8 mouse cellular contexts compared by ENCODE assay signal in the genomic region with DNA sequence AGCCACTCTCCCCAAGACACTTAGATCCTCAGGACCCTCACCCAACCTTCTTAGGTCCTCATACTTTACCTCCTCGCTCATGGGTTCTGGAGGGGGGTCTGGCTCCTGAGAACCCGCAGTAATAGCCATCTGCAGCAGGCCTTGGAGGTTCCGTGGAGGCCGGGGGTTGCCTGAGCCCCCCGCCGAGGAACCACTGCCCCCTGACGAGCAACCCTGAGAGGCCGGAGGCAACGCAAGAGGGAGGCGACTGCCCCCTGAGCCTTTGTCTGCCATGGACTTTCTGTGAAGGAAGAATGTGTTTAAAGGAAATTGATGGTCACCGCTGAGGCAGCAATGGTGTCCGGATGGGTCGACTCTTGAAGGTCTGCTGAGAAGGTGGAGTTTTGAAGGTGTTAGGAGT. TPM values are rescaled to one million over a fixed set of nuclear protein-coding genes. Genes with fewer than 3 reads are reported as not detected.
DNase-seq lines count a peak whose midpoint lies in the region; ATAC-seq and TF ChIP-seq lines count a peak whose summit lies in the region.

No protein-coding gene starts in this region.

- no peaks in the 10 kb centered on the region for H3K9me3 ChIP-seq in lung, embryonic 15.5 days
- H3K9me3 ChIP-seq in forebrain, embryonic 10.5 days: no peaks in the 10 kb centered on the region
- H3K9me3 ChIP-seq in intestine, postnatal 0 days (ENCODE audit: control insufficient read depth): no peaks in the 10 kb centered on the region
- H3K9me3 ChIP-seq in neural tube, embryonic 15.5 days (replicated peaks): no peaks in the 10 kb centered on the region

- peak overlapping the region; percentile 95 for H3K4me2 ChIP-seq in lung, embryonic 15.5 days
- H3K4me2 ChIP-seq in intestine, postnatal 0 days (replicated peaks; ENCODE audit: low read depth): peak overlapping the region; percentile 89
- H3K4me2 ChIP-seq in neural tube, embryonic 15.5 days: peak overlapping the region; percentile 81

- H3K27me3 ChIP-seq in lung, embryonic 15.5 days: no peaks in the 10 kb centered on the region
- no peaks in the 10 kb centered on the region for H3K27me3 ChIP-seq in forebrain, embryonic 10.5 days (ENCODE audit: poor library complexity, severe bottlenecking)
- H3K27me3 ChIP-seq in intestine, postnatal 0 days (replicated peaks; ENCODE audit: control insufficient read depth, insufficient read depth, low read length): no peaks in the 10 kb centered on the region
- H3K27me3 ChIP-seq in neural tube, embryonic 15.5 days (replicated peaks): no peaks in the 10 kb centered on the region

- 0 out of 2 replicates have a peak, but pooled peaks have one; percentile 5 for TF ChIP-seq CTCF in intestine, postnatal 0 days (IDR thresholded peaks at IDR 0.05; ENCODE audit: low read depth)

- H3K4me3 ChIP-seq in lung, embryonic 15.5 days: peak overlapping the region; percentile 97
- H3K4me3 ChIP-seq in forebrain, embryonic 10.5 days: peak overlapping the region; percentile 90
- peak overlapping the region; percentile 85 for H3K4me3 ChIP-seq in intestine, postnatal 0 days (ENCODE audit: low read depth, low read length)
- peak overlapping the region; percentile 87 for H3K4me3 ChIP-seq in neural tube, embryonic 15.5 days (replicated peaks)

- peak overlapping the region; percentile 57 for H3K9ac ChIP-seq in lung, embryonic 15.5 days
- peak overlapping the region; percentile 57 for H3K9ac ChIP-seq in intestine, postnatal 0 days (ENCODE audit: low read depth, low read length)
- H3K9ac ChIP-seq in neural tube, embryonic 15.5 days (replicated peaks): peak overlapping the region; percentile 68

- intact Hi-C loops in gastrocnemius, postnatal 14 days (cut with DNase I; ENCODE audit: low total_unique reads): no loop called here

- H3K27ac ChIP-seq in lung, embryonic 15.5 days: peak overlapping the region; percentile 76
- peak overlapping the region; percentile 86 for H3K27ac ChIP-seq in forebrain, embryonic 10.5 days
- H3K27ac ChIP-seq in intestine, postnatal 0 days (ENCODE audit: low read depth, low read length): no peak overlapping the region
- H3K27ac ChIP-seq in neural tube, embryonic 15.5 days (replicated peaks): peak overlapping the region; percentile 82

- 0 out of 2 replicates have a peak, but pooled peaks have one; percentile 0 for ATAC-seq in lung, embryonic 15.5 days (ENCODE audit: borderline replicate concordance, extremely low read depth, low FRiP score, low TSS enrichment)
- ATAC-seq in intestine, postnatal 0 days: 0 out of 2 replicates have a peak, but pooled peaks have one; percentile 0
- ATAC-seq in neural tube, embryonic 15.5 days (ENCODE audit: low FRiP score): peak; percentile 3; the same call in 1 of the 2 replicates
- no peak for ATAC-seq in granulocyte monocyte progenitor cell, adult 5-6 weeks (replicated peaks; ENCODE audit: poor library complexity, severe bottlenecking)

- H3K4me1 ChIP-seq in lung, embryonic 15.5 days: peaks cover 7% of the 10 kb centered on the region
- peaks cover 13% of the 10 kb centered on the region for H3K4me1 ChIP-seq in forebrain, embryonic 10.5 days
- H3K4me1 ChIP-seq in intestine, postnatal 0 days (replicated peaks; ENCODE audit: control insufficient read depth, insufficient read depth, low read length): no peaks in the 10 kb centered on the region; the same call in 1 of the 2 replicates
- H3K4me1 ChIP-seq in neural tube, embryonic 15.5 days: peaks cover 21% of the 10 kb centered on the region

- peaks cover 22% of the 10 kb centered on the region for H3K36me3 ChIP-seq in lung, embryonic 15.5 days
- H3K36me3 ChIP-seq in forebrain, embryonic 10.5 days (replicated peaks): peaks cover 32% of the 10 kb centered on the region
- H3K36me3 ChIP-seq in intestine, postnatal 0 days (ENCODE audit: control insufficient read depth, insufficient read depth): peaks cover 15% of the 10 kb centered on the region; the same call in 1 of the 2 replicates
- H3K36me3 ChIP-seq in neural tube, embryonic 15.5 days: peaks cover 23% of the 10 kb centered on the region

- WGBS in lung, embryonic 15.5 days: 4% methylated on average over 13 of the region's 13 CpGs
- under 1% methylated on average over 13 of the region's 13 CpGs for WGBS in forebrain, embryonic 10.5 days
- WGBS in intestine, postnatal 0 days: 4% methylated on average over 13 of the region's 13 CpGs
- under 1% methylated on average over 13 of the region's 13 CpGs for WGBS in neural tube, embryonic 15.5 days

- DNase-seq in lung, postnatal 10 days: no peak
- no peak for DNase-seq in forebrain, embryonic 10.5 days (ENCODE audit: extremely low spot score, low spot score)
- no peak for DNase-seq in gastrocnemius, postnatal 14 days
- DNase-seq in frontal cortex, adult 2 months (ENCODE audit: extremely low spot score in 1 of 2, low spot score in 1 of 2): no peak

RNA-seq across cellular contexts. Expression of gene Hspbp1, which starts 0.7 kb away (rescaled TPM):
- polyA plus RNA-seq in lung, embryonic 15.5 days (2015; fragmentation: Nextera tagmentation; extraction: Ambion mirVana): 99.4 and 99.6 TPM in 2 replicates
- polyA plus RNA-seq in forebrain, embryonic 10.5 days (2016; fragmentation: Nextera tagmentation; extraction: Ambion mirVana): 135 and 137 TPM in 2 replicates
- polyA plus RNA-seq in intestine, postnatal 0 days (2015; fragmentation: Nextera tagmentation; extraction: Ambion mirVana): 43.3 and 45.6 TPM in 2 replicates
- 156 and 173 TPM in 2 replicates for polyA plus RNA-seq in neural tube, embryonic 15.5 days (2015; fragmentation: Nextera tagmentation; extraction: Ambion mirVana)
- total RNA-seq in gastrocnemius, postnatal 14 days (2021): 10 to 100 TPM; 19.7 to 20.3 TPM
- polyA plus RNA-seq in frontal cortex, adult 2 months (2012; rRNA removed): 98.4 and 107 TPM in 2 replicates
- total RNA-seq in granulocyte monocyte progenitor cell, adult 5-6 weeks (2014; fragmentation: Nextera tagmentation): 29.3 and 30.7 TPM in 2 replicates
- total RNA-seq in granulocyte monocyte progenitor cell, adult 5-6 weeks (2017): 21.9 and 23.7 TPM in 2 replicates

RNA-seq across cellular contexts. Expression of gene Brsk1, which starts 6.2 kb away (rescaled TPM):
- 0.87 and 1.1 TPM in 2 replicates for polyA plus RNA-seq in lung, embryonic 15.5 days (2015; fragmentation: Nextera tagmentation; extraction: Ambion mirVana)
- polyA plus RNA-seq in forebrain, embryonic 10.5 days (2016; fragmentation: Nextera tagmentation; extraction: Ambion mirVana): 2.2 TPM in 2 replicates
- 0.89 and 0.98 TPM in 2 replicates for polyA plus RNA-seq in intestine, postnatal 0 days (2015; fragmentation: Nextera tagmentation; extraction: Ambion mirVana)
- polyA plus RNA-seq in neural tube, embryonic 15.5 days (2015; fragmentation: Nextera tagmentation; extraction: Ambion mirVana): 6.5 and 6.8 TPM in 2 replicates
- total RNA-seq in gastrocnemius, postnatal 14 days (2021): 1 to 10 TPM; 1.8 to 2.3 TPM
- polyA plus RNA-seq in frontal cortex, adult 2 months (2012; rRNA removed): 244 and 251 TPM in 2 replicates
- not detected in 2 replicates for total RNA-seq in granulocyte monocyte progenitor cell, adult 5-6 weeks (2014; fragmentation: Nextera tagmentation)
- total RNA-seq in granulocyte monocyte progenitor cell, adult 5-6 weeks (2017): not detected in 2 replicates

RNA-seq across cellular contexts. Expression of gene Ppp6r1, which starts 25.4 kb away (rescaled TPM):
- 9.0 and 9.2 TPM in 2 replicates for polyA plus RNA-seq in lung, embryonic 15.5 days (2015; fragmentation: Nextera tagmentation; extraction: Ambion mirVana)
- 8.0 and 9.2 TPM in 2 replicates for polyA plus RNA-seq in forebrain, embryonic 10.5 days (2016; fragmentation: Nextera tagmentation; extraction: Ambion mirVana)
- 4.7 and 5.8 TPM in 2 replicates for polyA plus RNA-seq in intestine, postnatal 0 days (2015; fragmentation: Nextera tagmentation; extraction: Ambion mirVana)
- 8.3 and 8.9 TPM in 2 replicates for polyA plus RNA-seq in neural tube, embryonic 15.5 days (2015; fragmentation: Nextera tagmentation; extraction: Ambion mirVana)
- 10 to 100 TPM; 44.2 to 45.0 TPM for total RNA-seq in gastrocnemius, postnatal 14 days (2021)
- polyA plus RNA-seq in frontal cortex, adult 2 months (2012; rRNA removed): 128 and 129 TPM in 2 replicates
- 134 and 148 TPM in 2 replicates for total RNA-seq in granulocyte monocyte progenitor cell, adult 5-6 weeks (2014; fragmentation: Nextera tagmentation)
- 142 and 146 TPM in 2 replicates for total RNA-seq in granulocyte monocyte progenitor cell, adult 5-6 weeks (2017)

RNA-seq across cellular contexts. Expression of gene Tmem150b, which starts 40.8 kb away (rescaled TPM):
- polyA plus RNA-seq in lung, embryonic 15.5 days (2015; fragmentation: Nextera tagmentation; extraction: Ambion mirVana): 0.07 and 0.10 TPM in 2 replicates
- 0.11 and 0.20 TPM in 2 replicates for polyA plus RNA-seq in forebrain, embryonic 10.5 days (2016; fragmentation: Nextera tagmentation; extraction: Ambion mirVana)
- polyA plus RNA-seq in intestine, postnatal 0 days (2015; fragmentation: Nextera tagmentation; extraction: Ambion mirVana): 20.7 and 21.5 TPM in 2 replicates
- polyA plus RNA-seq in neural tube, embryonic 15.5 days (2015; fragmentation: Nextera tagmentation; extraction: Ambion mirVana): 0.13 and 0.14 TPM in 2 replicates
- under 1 TPM in 1 of 2 experiments, not detected in 1; 0.12 TPM for total RNA-seq in gastrocnemius, postnatal 14 days (2021)
- 0.13 and 0.14 TPM in 2 replicates for polyA plus RNA-seq in frontal cortex, adult 2 months (2012; rRNA removed)
- total RNA-seq in granulocyte monocyte progenitor cell, adult 5-6 weeks (2014; fragmentation: Nextera tagmentation): 32.7 and 33.4 TPM in 2 replicates
- total RNA-seq in granulocyte monocyte progenitor cell, adult 5-6 weeks (2017): 13.5 and 18.5 TPM in 2 replicates

RNA-seq across cellular contexts. Expression of gene Tmem86b, which starts 53.0 kb away (rescaled TPM):
- polyA plus RNA-seq in lung, embryonic 15.5 days (2015; fragmentation: Nextera tagmentation; extraction: Ambion mirVana): 0.76 and 1.00 TPM in 2 replicates
- 1.6 and 2.1 TPM in 2 replicates for polyA plus RNA-seq in forebrain, embryonic 10.5 days (2016; fragmentation: Nextera tagmentation; extraction: Ambion mirVana)
- polyA plus RNA-seq in intestine, postnatal 0 days (2015; fragmentation: Nextera tagmentation; extraction: Ambion mirVana): 25.1 and 31.4 TPM in 2 replicates
- polyA plus RNA-seq in neural tube, embryonic 15.5 days (2015; fragmentation: Nextera tagmentation; extraction: Ambion mirVana): 1.7 and 2.3 TPM in 2 replicates
- 1 to 10 TPM; 2.1 to 3.1 TPM for total RNA-seq in gastrocnemius, postnatal 14 days (2021)
- polyA plus RNA-seq in frontal cortex, adult 2 months (2012; rRNA removed): 37.9 and 45.7 TPM in 2 replicates
- 24.5 and 28.0 TPM in 2 replicates for total RNA-seq in granulocyte monocyte progenitor cell, adult 5-6 weeks (2014; fragmentation: Nextera tagmentation)
- total RNA-seq in granulocyte monocyte progenitor cell, adult 5-6 weeks (2017): 17.5 and 26.2 TPM in 2 replicates

Comparison
In these comparisons a context has a peak if more than half of its experiments do, and no peak if none do; other contexts are left out.
1. RNA of gene Brsk1, which starts 6.2 kb away (polyA plus RNA-seq): 244 to 251 TPM in frontal cortex, adult 2 months; 6.5 to 6.8 TPM in neural tube, embryonic 15.5 days, 2.2 TPM in forebrain, embryonic 10.5 days, 0.89 to 0.98 TPM in intestine, postnatal 0 days and 0.87 to 1.1 TPM in lung, embryonic 15.5 days; every median in the first group is over 10 times any median in the second.
2. RNA of gene Ppp6r1, which starts 25.4 kb away (polyA plus RNA-seq): 128 to 129 TPM in frontal cortex, adult 2 months; 9.0 to 9.2 TPM in lung, embryonic 15.5 days, 8.3 to 8.9 TPM in neural tube, embryonic 15.5 days, 8.0 to 9.2 TPM in forebrain, embryonic 10.5 days and 4.7 to 5.8 TPM in intestine, postnatal 0 days; every median in the first group is over 10 times any median in the second.
3. Peak in every context shown above with its lines, with median percentiles within 50 percentile points of each other: H3K4me2 ChIP-seq, H3K4me3 ChIP-seq and H3K9ac ChIP-seq.